Mouse (Mus musculus): ENCODE results near the gene Snd1.

GRCm38 (mm10) chr6:28621431-28621830 is 146.5 kb downstream of the Snd1 start:
- TF ChIP-seq BHLHE40 (IDR thresholded peaks at IDR 0.05; ENCODE audit: low read depth, low read length) (no peak), POLR2A (IDR thresholded peaks at IDR 0.05; ENCODE audit: low read depth, low read length) (no peak)
